Mouse (Mus musculus) 3T3-L1 (cell line): Measurements from ENCODE around the gene Smarcd1.
"Not testable (repeated sequence)": the region's sequence is repeated elsewhere in the genome, so short reads cannot be mapped to it uniquely, and the experiment has no call there.

Experiments
- DNase-seq: peaks from one replicate; pipeline ENCODE4 v3.0.0-alpha.2; 2015; ENCODE audit warnings: low read depth, low spot score

Smarcd1 gene

DNA sequence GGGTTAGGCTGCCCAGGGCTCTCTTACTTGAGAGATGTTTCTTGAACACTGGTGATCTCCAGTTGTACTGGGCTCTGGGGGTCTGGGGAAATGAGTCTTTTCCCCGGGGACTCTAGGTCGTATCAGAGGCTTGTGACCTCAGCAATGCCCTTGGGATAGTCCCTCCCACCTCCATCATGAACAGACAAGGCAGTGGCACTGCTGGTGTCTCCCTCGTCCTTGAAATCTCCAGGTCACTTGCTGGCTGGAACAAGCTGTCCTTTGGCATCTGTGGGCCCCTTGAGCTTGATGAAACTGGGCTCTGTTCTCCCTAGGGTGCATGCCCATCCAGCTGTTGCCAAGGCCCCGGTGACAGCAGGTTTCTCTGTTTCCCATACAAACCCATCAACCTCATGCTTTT is 12.3 kb downstream of the Smarcd1 start:
- DNase-seq: no peak

DNA sequence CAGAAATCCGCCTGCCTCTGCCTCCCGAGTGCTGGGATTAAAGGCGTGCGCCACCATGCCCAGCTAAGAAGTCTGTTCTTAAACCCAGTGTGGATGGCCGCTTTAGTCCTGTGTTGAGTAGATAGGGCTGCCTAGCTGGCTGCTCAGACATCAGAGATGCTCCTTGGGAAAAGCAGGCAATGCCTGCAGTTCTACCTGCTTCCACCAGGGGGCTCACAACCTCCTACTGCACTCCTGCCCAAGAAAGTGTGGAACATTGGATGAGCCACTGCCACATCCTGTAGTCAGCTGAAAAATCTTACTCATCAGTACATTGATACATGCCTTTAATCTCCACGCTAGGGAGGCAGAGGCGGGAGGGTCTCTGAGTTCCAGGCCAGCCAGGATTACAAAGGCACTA is 12.9 kb downstream of the Smarcd1 start:
- peak; percentile 90 for DNase-seq

DNA sequence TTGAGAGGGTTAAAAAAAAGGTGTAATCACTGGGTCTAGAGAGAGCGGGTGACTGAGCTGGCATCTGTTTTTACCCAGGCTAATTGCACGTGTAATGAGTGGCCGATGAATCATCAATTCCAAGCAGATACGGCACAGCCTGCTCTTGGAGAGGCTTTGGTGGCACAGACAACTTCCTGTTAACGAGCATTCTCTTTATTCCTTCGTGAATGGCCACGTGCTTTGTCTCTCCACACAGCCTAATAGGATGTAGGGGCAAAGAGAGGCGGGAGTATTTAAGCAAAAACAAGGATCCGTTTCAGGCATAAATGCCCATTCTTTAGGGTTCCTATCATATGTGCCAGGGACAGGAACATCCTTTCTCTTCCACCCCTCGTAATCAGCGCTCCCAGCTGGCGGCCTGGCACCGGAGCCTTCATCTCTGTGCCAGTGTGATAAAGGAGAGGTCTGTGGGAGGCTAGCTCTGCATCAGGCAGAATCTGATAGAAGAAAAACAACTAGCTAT is 13.5 kb downstream of the Smarcd1 start:
- DNase-seq: no peak

DNA sequence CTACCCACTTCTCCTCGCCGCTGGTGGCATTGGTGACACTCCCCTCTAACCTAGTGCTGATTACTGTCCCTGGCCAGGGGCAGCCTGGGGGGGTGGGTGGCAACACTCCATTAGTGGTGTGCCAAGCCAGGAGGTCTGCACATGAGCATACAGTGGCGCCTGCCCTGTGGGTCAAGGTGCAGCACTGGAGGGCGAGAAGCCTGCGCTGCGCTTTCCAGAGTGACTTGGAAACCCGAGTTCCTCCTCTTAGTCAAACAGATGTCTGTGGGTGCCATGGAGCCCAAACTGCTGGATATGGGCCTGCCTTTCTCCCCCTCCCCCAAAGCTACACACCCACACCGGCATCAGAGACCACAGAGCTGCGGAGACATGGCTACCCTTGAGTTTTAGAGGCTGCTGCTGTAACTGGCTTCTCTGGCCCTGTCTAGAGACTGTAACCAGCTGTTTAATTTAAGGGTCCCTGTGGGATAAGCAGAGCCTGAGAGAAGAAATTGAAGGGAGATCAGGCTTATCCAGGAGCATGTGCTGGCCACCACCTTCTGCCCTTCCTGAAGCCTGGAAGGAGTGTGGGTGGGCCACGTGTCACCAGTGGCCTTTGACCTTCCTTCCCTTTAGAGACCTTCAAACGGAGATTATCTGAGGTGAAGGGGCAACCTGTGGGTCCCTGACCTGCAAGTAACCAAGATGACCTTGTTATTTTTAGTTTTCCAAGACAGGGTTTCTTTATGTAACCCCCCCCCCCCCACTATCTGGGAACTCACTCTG is 14.2 kb downstream of the Smarcd1 start:
- DNase-seq: no peak

DNA sequence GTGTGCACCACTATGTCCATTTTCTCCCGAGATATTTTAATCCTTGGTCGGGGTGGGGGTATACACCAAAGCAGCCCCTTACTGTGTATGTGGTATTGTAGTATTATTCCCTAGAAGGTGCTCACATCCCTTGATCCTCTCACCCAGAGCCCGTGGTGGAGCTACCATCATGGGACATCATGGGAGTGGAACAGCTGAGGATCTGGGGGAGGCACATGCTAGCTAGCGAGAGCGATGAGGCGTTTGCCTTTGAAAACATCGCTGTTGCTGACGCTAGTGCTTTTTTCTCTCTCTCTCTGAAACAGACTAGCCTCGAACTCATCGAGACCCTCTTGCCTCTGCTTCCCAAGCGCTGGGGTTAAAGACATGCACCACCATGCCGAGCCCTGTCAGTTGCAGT is 14.9 kb downstream of the Smarcd1 start:
- no peak for DNase-seq

DNA sequence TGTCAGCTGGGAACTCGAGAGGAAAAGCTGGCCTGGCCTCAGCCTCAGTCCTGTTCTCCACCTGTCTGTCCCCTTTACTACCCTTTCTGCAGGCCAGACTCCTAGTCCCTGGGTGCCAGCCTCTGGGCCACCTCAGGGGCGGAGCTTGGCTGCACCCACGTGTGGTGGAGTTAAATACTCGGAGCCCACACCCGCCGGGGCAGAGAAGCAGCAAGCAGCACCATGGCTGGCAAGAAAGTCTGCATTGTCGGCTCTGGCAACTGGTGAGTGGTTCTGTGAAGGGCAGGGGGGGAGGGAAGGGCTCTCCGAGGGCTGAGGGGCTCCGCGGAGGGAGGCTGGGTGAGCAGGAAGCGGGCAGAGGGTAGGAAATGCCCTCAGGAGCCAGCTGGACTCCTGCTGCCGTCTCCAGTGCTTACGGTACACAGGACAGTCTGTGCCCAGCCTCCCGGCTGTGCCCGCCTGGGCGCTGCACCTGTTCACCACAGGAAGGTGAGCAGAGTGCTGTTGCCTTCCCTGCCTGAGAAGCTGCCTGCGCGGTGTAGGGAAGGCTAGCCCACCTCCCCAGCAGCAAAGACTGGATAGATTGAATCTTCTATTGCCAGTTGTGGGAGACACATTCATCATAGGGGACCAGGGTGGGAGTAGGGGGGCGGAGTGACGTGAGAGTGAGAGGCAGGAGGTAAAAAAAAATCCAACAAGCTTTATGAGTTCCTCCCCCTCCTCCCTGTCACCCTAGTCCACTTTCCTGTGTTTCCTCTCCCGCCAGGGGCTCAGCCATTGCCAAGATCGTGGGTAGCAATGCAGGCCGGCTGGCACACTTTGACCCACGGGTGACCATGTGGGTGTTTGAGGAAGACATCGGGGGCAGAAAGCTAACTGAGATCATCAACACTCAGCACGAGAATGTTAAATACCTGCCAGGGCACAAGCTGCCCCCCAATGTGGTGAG is 15.7 kb downstream of the Smarcd1 start, which contains the start of gene Gpd1:
Gene Gpd1 (plus strand): TSS at position 130 of the 949 bp plus-strand sequence.
- DNase-seq: no peak

DNA sequence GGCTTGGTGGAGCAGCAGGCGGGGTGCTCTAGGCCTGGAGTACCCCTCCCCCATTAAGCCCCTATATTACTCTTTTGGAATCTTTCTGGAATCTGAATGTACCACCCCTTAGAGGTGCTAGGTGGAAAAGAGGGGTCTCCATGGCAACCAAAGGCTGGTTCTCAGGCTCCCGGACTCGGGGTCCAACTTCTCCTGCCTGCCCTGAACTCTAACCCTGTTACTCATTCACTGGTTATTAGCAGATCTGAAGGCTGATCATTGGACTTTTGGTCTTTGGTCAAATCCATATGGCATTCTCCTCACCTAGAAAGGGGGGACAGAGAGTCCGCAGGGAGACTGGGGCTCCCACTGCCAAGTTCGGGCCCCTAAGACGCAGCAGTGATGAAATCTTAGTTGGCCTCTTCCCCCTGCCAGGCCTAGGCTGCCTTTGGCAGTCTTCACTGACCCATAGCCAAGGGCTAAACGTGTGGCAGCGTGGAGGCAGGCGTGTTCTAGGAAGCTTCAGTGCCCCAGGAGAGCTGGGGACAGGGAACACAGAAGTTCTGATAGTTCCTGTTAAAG is 16.6 kb downstream of the Smarcd1 start:
- no peak for DNase-seq

DNA sequence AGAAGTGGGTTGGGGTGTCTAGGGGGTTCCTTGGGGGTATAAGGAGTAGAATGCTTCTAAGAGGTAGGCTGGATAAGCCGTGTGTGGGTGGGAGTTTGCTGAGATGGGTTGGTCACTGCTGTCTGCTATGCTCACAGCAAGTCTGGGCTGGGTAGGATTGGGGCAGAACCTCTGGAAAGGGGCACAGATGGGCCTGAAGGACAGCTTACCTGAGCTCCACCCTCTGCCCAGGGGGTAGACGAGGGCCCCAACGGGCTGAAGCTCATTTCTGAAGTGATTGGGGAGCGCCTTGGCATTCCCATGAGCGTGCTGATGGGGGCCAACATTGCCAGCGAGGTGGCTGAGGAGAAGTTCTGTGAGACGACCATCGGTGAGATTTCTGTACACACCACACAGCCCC is 17.9 kb downstream of the Smarcd1 start:
- DNase-seq: no peak

DNA sequence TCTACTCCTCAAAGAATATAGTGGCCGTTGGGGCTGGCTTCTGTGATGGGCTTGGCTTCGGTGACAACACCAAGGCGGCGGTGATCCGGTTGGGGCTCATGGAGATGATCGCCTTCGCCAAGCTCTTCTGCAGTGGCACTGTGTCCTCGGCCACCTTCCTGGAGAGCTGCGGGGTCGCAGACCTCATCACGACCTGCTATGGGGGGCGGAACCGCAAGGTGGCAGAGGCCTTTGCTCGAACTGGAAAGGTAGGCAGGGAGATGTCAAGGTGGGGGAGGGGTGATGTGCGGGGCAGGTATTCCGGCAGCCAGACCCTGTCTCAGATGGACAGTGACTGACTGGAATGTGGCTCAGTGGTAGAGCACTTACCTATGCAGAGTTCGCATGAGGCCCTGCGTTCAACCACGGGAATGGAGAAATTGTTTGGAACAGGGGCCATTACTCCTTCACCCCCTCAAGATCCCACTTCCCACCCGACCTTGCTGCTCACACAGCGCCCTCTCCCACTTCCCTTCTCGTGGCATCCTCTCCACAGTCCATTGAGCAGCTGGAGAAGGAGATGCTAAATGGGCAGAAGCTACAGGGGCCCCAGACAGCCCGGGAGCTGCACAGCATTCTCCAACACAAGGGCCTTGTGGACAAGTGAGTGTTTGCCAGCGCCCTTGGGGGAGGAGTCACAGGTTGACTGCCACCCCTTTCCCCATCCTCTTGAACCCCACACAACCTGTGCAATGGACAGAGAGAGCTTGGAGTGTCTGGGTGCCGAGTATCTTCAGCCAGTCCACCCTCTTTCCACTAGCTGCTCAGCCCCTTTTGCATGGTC is 20.2 kb downstream of the Smarcd1 start:
- DNase-seq: no peak

DNA sequence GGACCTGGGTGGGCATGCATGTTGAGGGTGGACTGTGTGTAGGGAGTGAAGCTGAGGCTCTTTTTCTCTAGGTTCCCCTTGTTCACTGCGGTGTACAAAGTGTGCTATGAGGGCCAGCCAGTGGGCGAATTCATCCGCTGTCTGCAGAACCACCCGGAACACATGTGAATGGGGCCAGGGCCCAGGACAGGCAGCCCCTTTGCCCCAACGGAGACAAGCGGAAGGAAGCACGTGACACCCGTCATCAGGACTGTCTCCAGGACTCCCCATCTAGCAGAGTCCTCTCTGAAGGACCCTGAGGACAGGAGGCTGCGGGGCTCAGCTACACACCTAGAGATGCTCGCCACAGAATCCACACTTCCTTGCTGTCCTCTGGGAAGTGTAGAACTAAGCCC is 21.2 kb downstream of the Smarcd1 start:
- no peak for DNase-seq

DNA sequence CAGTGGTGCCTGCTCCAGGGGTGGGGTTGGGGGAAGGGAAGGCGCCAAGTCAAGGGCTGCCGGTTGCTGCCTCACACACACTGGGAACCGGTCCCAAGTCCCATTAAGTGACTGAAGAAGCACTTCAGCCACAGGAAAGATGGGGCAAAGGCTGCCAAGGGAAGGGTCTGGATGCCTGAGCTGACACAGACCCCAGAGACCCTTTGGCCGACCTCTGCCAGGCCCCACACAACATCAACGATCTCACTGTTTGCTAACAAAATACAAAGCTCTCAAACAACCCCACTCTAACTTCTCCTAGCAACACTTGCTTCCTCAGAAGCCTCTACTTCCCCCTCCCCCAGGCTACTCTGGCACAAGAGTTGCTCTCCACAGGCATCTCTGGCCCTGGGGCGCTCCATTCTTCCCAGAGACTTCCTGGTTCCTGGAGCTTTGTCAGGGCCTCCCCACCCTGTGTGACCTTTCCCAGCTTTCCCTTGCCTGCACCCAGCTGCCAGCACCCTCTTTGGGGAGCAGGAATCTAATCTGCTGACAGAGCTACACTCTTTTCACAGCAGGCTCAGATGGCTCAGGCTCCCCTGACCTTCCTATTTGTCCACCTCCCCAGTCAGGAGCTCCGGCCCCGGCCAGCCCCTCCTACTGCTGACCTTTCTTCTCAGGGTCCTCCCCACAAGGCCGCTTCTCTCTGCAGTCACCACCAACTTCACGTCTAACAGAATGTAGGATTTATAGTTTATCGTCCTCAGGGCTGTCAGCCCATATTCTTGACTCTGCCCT is 21.8 kb downstream of the Smarcd1 start:
- DNase-seq: peak; percentile 87

DNA sequence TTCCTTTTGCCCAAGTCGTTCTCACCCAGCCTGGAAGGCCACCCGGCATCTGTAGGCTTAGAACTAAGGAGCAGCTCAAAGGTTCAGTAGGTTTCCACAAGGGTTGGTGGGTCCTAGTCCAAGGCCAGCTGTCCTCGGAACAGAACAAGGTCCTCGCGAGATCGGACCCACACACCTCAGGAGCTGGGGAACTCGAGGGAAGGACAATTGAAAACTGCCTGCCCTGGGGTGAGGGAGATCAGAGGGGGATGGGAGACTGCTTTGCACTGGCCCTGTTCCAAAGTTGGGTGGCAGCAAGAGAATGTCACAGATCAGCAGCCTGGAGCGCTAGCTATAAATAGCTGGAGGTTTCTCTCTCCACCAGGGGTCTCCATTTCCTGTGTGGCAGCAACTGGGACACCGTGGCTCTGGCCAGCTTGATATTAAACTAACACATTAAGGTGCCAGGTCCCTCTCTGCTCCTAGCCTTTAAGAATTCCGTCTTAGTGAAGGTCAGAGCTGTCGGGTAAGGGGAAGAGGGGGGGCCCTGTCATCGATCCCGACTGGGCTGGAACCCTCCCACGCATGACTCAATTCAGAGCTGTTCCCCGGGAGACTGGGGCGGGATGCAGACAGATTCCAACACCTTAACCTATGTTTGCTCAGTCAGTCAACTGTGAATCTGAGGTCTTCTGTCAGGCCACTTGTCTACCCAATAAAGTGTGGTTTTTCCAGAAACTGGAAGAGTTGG is 22.5 kb downstream of the Smarcd1 start:
- DNase-seq: peak; percentile 81

DNA sequence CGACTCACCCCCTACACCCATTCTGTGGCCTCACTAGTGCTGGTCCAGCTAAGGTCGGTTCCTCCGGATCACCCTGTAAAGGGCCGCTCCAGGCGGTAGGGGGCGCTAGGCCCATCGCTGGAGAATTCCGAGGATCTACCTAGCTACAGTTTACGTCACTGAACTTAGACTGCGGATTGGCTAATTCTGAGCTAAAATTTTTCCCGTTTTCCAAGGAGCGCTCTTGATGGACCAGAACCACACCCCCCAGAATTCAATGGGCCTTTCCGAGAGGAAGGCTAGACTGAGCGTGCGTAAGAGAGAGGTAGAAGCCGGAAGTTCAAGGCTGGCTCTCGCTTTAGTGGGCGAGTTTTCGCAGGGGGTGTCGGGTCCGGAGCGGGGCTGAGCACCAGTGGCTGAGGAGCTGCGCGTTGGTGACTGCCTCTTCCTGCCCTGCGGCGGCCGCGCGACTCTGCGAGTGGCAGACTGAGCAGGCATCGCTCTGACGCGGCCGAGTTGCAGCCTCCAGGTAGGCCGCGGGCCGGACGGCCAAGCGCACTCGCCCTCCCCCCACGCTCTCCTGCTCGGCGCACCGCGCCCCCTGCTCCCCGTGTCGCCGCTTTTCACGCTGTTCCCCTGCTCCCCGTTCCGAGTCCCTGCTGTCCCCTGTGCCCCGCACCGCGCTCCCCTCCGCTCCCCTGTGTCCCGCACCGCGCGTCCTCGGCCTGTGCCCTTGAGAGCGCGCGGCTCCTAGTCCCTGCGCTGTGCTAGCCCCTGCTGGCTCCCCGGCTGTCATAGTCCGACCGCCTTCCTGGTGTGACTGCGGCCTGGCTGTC is 23.6 kb downstream of the Smarcd1 start, which contains the start of gene Cox14:
Gene Cox14 (plus strand): TSS at position 278 of the 815 bp plus-strand sequence.
- DNase-seq: peak; percentile 100

DNA sequence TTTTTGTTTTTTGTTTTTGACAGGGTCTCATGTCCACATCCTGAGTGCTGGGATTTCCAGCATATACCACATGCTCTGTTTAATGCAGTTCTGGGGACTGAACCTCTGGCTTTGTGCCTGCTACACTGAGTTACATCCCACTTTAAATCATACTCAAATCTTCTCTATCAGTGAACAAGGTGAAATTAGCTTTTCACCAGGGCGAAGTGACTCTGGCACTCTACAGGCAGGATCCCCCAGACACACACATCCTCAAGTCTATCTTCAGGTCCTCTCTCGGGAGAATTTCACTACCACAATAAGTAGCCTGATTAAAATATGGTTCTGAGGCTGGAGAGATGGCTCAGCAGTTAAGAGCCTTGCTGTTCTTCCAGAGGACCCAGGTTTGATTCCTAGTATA is 24.6 kb downstream of the Smarcd1 start:
- DNase-seq: peak; percentile 35

DNA sequence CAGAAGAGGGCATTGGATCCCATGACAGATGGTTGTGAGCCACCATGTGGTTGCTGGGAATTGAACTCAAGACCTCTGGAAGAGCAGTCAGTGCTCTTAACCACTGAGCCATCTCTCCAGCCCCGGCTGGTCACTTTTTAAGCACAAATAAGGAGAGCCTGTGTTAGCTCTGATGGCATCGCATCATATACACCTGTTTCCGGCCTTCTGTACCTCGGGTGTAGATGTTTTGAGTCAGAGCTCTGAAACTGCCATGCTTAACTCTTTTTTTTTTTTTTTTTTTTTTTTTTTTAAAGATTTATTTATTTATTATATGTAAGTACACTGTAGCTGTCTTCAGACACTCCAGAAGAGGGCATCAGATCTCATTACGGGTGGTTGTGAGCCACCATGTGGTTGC is 25.1 kb downstream of the Smarcd1 start:
- DNase-seq: not testable (repeated sequence)

DNA sequence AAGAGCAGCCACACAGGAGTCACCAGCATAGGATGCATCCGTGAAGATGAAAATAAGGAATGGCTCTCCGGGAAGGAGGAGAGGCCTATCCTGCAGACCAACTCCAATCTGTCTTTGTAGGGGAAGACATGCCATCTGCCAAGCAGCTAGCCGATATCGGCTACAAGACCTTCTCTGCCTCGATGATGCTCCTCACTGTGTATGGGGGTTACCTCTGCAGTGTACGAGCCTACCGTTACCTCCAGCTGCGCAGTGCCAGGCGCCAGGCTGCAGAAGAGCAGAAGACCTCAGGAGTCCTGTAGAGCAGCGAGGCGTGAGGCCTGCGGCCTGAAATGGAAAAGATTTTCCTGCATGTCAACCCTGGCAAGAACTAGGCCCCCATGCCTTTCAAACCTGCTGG is 25.6 kb downstream of the Smarcd1 start:
- DNase-seq: no peak

DNA sequence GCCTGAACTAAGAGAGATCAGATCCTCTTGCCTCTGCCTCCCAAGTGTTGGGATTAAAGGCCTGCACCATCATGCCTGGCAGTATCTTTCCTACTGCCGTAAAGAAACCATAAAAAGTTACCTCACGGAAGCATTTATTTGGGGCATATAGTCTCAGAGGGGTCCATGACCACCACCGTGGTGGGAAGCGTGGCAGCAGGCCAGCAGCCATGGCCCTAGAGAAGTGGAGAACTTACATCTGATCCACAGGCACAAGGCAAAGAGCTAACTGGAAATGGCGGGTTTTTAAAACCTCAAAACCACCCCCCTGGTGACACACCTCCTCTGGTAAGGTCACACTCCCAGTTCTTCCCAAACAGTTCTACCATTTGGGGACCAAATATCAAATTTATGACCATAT is 26.3 kb downstream of the Smarcd1 start:
- no peak for DNase-seq

DNA sequence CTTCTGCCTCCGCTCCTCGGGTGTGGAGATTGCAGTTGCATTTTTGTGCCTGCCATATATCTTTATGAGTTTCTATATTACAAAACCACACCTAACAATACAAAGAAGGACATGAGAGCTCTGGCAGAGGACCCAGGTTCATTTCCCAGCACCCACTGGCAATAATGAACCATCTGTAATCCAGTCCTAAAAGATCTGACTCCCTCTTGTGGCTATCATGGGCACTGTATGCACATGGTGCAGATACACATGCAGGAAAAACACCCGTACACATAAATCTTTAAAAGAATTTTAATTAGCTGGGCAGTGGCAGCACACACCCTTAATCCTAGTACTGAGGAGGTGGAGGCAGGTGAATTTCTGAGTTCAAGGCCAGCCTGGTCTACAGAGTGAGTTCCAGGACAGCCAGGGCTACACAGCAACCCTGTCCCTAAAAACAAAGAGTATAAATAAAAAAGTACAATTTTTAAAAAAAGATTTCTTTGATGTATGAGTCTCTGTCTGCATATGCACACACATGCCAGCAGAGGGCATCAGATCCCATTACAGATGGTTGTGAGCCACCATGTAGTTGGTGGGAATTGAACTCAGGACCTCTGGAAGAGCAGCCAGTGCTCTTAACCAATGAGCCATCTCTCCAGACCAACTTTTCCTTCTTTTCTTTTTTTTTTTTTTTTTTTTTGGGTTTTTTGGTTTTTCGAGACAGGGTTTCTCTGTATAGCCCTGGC is 27.3 kb downstream of the Smarcd1 start:
- no peak for DNase-seq
